Mouse (Mus musculus) neutrophil, adult 65 days (primary cell): ENCODE data around the gene Cryba4. TPM values are rescaled to one million over a fixed set of nuclear protein-coding genes. Genes with fewer than 3 reads are reported as not detected.

Experiments
- total RNA-seq: library from RNA; stranded (reverse); gene quantifications from 2 replicates; pipeline ENCODE4 v1.2.4, GENCODE M21; 2023

The Cryba4 gene
- 1.6 and 4.0 TPM in 2 replicates for total RNA-seq

DNA sequence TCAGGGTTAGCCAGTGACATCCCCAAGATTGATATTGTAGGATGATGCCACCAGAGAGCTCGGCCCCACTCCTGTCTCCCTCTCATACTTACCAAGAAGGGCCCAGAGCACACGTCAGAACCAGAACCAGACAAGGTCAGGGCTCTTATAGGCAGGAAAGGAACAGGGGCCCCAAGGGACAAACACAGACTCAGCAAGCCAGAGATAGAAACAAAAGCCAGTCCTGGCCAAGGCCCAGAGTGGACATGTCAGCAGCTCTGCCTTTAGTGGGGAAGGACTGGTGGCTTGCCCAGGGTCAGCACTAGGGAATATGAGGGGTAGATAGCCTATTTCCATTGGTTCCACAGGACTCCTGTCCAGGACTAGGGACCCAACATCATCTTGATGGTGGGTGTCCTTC lies at the start of gene Cryba4:
Gene Cryba4 (minus strand): TSS at position 119 of the 400 bp plus-strand sequence.

GRCm38 (mm10) chr5:112276267-112276873 lies 24.1 kb upstream of the Cryba4 start, which contains the start of gene Tpst2:
TSS of gene Tpst2 (plus strand) at chr5:112276691.

DNA sequence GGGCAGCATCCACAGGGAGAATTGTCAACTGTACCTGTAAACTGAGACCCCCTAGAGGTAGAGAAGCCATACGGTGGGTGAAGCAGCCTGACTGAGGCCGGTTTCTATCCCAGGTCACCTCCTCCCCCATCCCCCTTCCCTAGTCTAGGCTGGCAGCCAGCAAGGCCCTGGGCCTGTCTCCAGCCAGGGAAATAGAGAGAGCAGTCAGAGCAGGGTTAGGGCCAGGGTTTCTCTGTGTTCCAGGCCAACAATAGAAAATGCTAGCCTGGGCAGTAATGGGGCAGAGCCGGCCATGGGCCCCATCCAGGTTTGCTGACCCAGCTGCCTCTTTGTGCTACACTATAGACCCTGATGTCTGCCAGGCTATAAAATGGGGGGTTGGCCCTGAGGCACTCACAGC lies 3.1 kb upstream of the Cryba4 start, which contains the start of gene Crybb1:
Gene Crybb1 (plus strand): TSS at position 390 of the 400 bp plus-strand sequence.

Other genes with a start within 250 kb of the Cryba4 start
- gene Crybb1, start 3.3 kb upstream of the Cryba4 start, total RNA-seq = 0.60 and 1.1 TPM in 2 replicates
- gene Tpst2, start 24.2 kb upstream of the Cryba4 start, total RNA-seq = 71.2 and 85.3 TPM in 2 replicates
- gene Tfip11, start 73.8 kb upstream of the Cryba4 start, total RNA-seq = 93.1 and 115 TPM in 2 replicates
- gene Srrd, start 90.5 kb upstream of the Cryba4 start, total RNA-seq = 28.2 and 31.0 TPM in 2 replicates
- 17.6 and 21.3 TPM in 2 replicates for gene Hps4, start 90.6 kb upstream of the Cryba4 start, total RNA-seq
- gene Gm6583, start 103.5 kb upstream of the Cryba4 start, total RNA-seq = not detected in 2 replicates
- gene Asphd2, start 142.3 kb upstream of the Cryba4 start, total RNA-seq = not detected in 2 replicates
- not detected in 2 replicates for gene Gm6588, start 196.9 kb upstream of the Cryba4 start, total RNA-seq